Mouse (Mus musculus): ENCODE data around the gene Slc5a4b.

- TF ChIP-seq CTCF (IDR thresholded peaks at IDR 0.05; ENCODE audit: control insufficient read depth, insufficient read depth, low read length), result no peak
- TF ChIP-seq POLR2A (IDR thresholded peaks at IDR 0.05; ENCODE audit: borderline replicate concordance, control insufficient read depth, low read depth, low read length), result no peak
These were observed 80.3 kb downstream of the Slc5a4b start for GRCm38 (mm10) chr10:76030496-76030895.

All from bone marrow, adult 2 months (tissue).